Mouse (Mus musculus) lung, embryonic 14.5 days (tissue): Measurements from ENCODE around the gene Leng8. TPM values are rescaled to one million over a fixed set of nuclear protein-coding genes. Genes with fewer than 3 reads are reported as not detected.
"Not testable (repeated sequence)": the region's sequence is repeated elsewhere in the genome, so short reads cannot be mapped to it uniquely, and the experiment has no call there.

Experiments used
- ATAC-seq: fragments of 200-750 bp; cut with Nextera tagmentation; 2 replicates; pipeline ENCODE4 v1.8.0; 2017; ENCODE audit warnings: mild to moderate bottlenecking, moderate TSS enrichment, moderate library complexity; ENCODE audit not compliant: insufficient read depth
- DNase-seq: peaks from one replicate; pipeline ENCODE4 v3.0.0-alpha.2; 2015
- H3K27ac ChIP-seq: fragments of 300-500 bp; sonication (generic); 2 replicates; pipeline ENCODE4 v1.5.1; 2014; ENCODE audit warnings: low read depth, mild to moderate bottlenecking, moderate library complexity
- H3K27me3 ChIP-seq: fragments of 300-500 bp; sonication (generic); 2 replicates; pipeline ENCODE4 v1.6.1; 2014; ENCODE audit warnings: low read length, control low read depth; ENCODE audit not compliant: insufficient read depth
- H3K36me3 ChIP-seq: fragments of 300-500 bp; sonication (generic); 2 replicates; pipeline ENCODE4 v1.6.1; 2014; ENCODE audit warnings: control low read depth; ENCODE audit not compliant: insufficient read depth
- H3K4me1 ChIP-seq: fragments of 300-500 bp; sonication (generic); 2 replicates; pipeline ENCODE4 v1.6.1; 2014; ENCODE audit warnings: antibody characterized with exemption, control low read depth; ENCODE audit not compliant: insufficient read depth
- H3K4me2 ChIP-seq: fragments of 300-500 bp; sonication (generic); 2 replicates; pipeline ENCODE4 v1.6.1; 2014; ENCODE audit warnings: mild to moderate bottlenecking
- H3K4me3 ChIP-seq: fragments of 300-500 bp; sonication (generic); 2 replicates; pipeline ENCODE4 v1.5.1; 2014; ENCODE audit warnings: low read depth, low read length
- H3K9ac ChIP-seq: fragments of 300-500 bp; sonication (generic); 2 replicates; pipeline ENCODE4 v1.6.1; 2014
- H3K9me3 ChIP-seq: fragments of 300-500 bp; sonication (generic); 2 replicates; pipeline ENCODE4 v1.6.1; 2016; ENCODE audit warnings: low read depth, low read length, control low read depth
- CTCF ChIP-seq: IDR thresholded peaks from 2 replicates; pipeline ENCODE4 v1.5.1; 2016; ENCODE audit warnings: antibody characterized with exemption, low read depth
- WGBS: fragments of 180-500 bp; shearing (Covaris S2); extraction: QIAGEN DNeasy Blood & Tissue Kit; methylation state at CpG from one replicate; pipeline ENCODE4 v1.1.7; 2014; 5-methylcytosine and 5-hydroxymethylcytosine counted together
- polyA plus RNA-seq: library from polyadenylated mRNA; unstranded; fragments of >200 nt; fragmentation: Nextera tagmentation; extraction: Ambion mirVana; gene quantifications from 2 replicates; pipeline ENCODE4 v1.2.1, GENCODE M21; 2014

Gene Leng8
- polyA plus RNA-seq, 1 experiment from 2014 or later = 51.2 TPM

GRCm38 (mm10) chr7:4154976-4155375 lies 18.1 kb downstream of the Leng8 start:
- no peak for TF ChIP-seq CTCF
- H3K9ac ChIP-seq = no peak overlapping the region
- peaks cover 6% of the 10 kb centered on the region for H3K27me3 ChIP-seq
- no peak overlapping the region for H3K4me2 ChIP-seq
- no peaks in the 10 kb centered on the region for H3K9me3 ChIP-seq
- H3K27ac ChIP-seq = no peak overlapping the region
- DNase-seq = no peak
- 0 out of 2 replicates have a peak, but pooled peaks cover 5% of the 10 kb centered on the region for H3K36me3 ChIP-seq
- no peak for ATAC-seq
- 53% methylated on average over 4 of the region's 4 CpGs for WGBS
- no peaks in the 10 kb centered on the region; the same call in 1 of the 2 replicates for H3K4me1 ChIP-seq
- no peak overlapping the region for H3K4me3 ChIP-seq

- not testable (repeated sequence) for H3K4me2 ChIP-seq, DNase-seq, H3K9ac ChIP-seq, H3K4me3 ChIP-seq, H3K4me1 ChIP-seq, H3K9me3 ChIP-seq, H3K27ac ChIP-seq, H3K36me3 ChIP-seq, H3K27me3 ChIP-seq, ATAC-seq
- 88% methylated on average over 4 of the region's 4 CpGs for WGBS
Measured at GRCm38 (mm10) chr7:4161596-4161995, 24.8 kb downstream of the Leng8 start.

GRCm38 (mm10) chr7:4163571-4164072 lies 26.8 kb downstream of the Leng8 start:
- H3K4me3 ChIP-seq = peak overlapping the region; percentile 49
- no peak for TF ChIP-seq CTCF
- WGBS = under 1% methylated on average over 11 of the region's 11 CpGs
- H3K36me3 ChIP-seq = no peaks in the 10 kb centered on the region
- peak overlapping the region; percentile 79 for H3K27ac ChIP-seq
- ATAC-seq = peak; percentile 60
- peak; percentile 51 for DNase-seq
- no peaks in the 10 kb centered on the region for H3K9me3 ChIP-seq
- peak overlapping the region; percentile 78 for H3K4me2 ChIP-seq
- peak overlapping the region; percentile 54 for H3K9ac ChIP-seq
- no peaks in the 10 kb centered on the region; the same call in 1 of the 2 replicates for H3K4me1 ChIP-seq
- no peaks in the 10 kb centered on the region for H3K27me3 ChIP-seq

- Histone ChIP-seq H3K4me1 (no peaks in the 10 kb centered on the region; the same call in 1 of the 2 replicates), H3K9ac (peak within 1 kb of the TSS; percentile 54), H3K36me3 (no peaks in the 10 kb centered on the region), H3K27ac (peak within 1 kb of the TSS; percentile 79), H3K4me3 (peak within 1 kb of the TSS; percentile 49), H3K9me3 (no peaks in the 10 kb centered on the region), H3K27me3 (no peaks in the 10 kb centered on the region), H3K4me2 (peak within 1 kb of the TSS; percentile 78)
- ATAC-seq = peak; percentile 98
- TF ChIP-seq CTCF = no peak
- under 1% methylated on average over 19 of the region's 20 CpGs for WGBS
- DNase-seq = peak; percentile 79
Measured at GRCm38 (mm10) chr7:4164090-4164910, 27.5 kb downstream of the Leng8 start, which contains the start of gene Cdc42ep5. TSS of gene Cdc42ep5 (minus strand) at chr7:4164860.

GRCm38 (mm10) chr7:4165286-4165685 lies 28.4 kb downstream of the Leng8 start:
- ATAC-seq (no peak), DNase-seq (no peak)
- Histone ChIP-seq H3K4me2 (peak overlapping the region; percentile 78), H3K27me3 (no peaks in the 10 kb centered on the region), H3K4me1 (no peaks in the 10 kb centered on the region; the same call in 1 of the 2 replicates), H3K9me3 (no peaks in the 10 kb centered on the region), H3K27ac (peak overlapping the region; percentile 79), H3K9ac (peak overlapping the region; percentile 32; the same call in 1 of the 2 replicates), H3K36me3 (no peaks in the 10 kb centered on the region), H3K4me3 (peak overlapping the region; percentile 49)
- TF ChIP-seq CTCF = no peak
- 11% methylated on average over 3 of the region's 3 CpGs for WGBS

GRCm38 (mm10) chr7:4167098-4167497 lies 30.3 kb downstream of the Leng8 start:
- Histone ChIP-seq H3K4me2 (no peak overlapping the region), H3K4me3 (no peak overlapping the region), H3K27ac (no peak overlapping the region), H3K4me1 (no peaks in the 10 kb centered on the region; the same call in 1 of the 2 replicates), H3K9me3 (no peaks in the 10 kb centered on the region), H3K36me3 (no peaks in the 10 kb centered on the region), H3K9ac (no peak overlapping the region), H3K27me3 (no peaks in the 10 kb centered on the region)
- no peak for ATAC-seq
- no peak for DNase-seq
- TF ChIP-seq CTCF = no peak

- no peaks in the 10 kb centered on the region for H3K4me1 ChIP-seq
- H3K9ac ChIP-seq = no peak overlapping the region
- ATAC-seq = no peak
- no peak for TF ChIP-seq CTCF
- H3K27ac ChIP-seq = no peak overlapping the region
- no peaks in the 10 kb centered on the region for H3K27me3 ChIP-seq
- H3K36me3 ChIP-seq = no peaks in the 10 kb centered on the region
- no peak overlapping the region for H3K4me2 ChIP-seq
- DNase-seq = no peak
- 67% methylated on average over 6 of the region's 6 CpGs for WGBS
- no peaks in the 10 kb centered on the region for H3K9me3 ChIP-seq
- no peak overlapping the region for H3K4me3 ChIP-seq
Measured at GRCm38 (mm10) chr7:4170193-4170938, 33.5 kb downstream of the Leng8 start.
